Mouse (Mus musculus) MEL-GATA-1-ER (cell line): Measurements from ENCODE around the gene Dgcr2.
A peak's percentile ranks its signal among the peaks of the same experiment; 100 is the strongest.

ENCODE experiments used
- DNase-seq: peaks from one replicate; pipeline ENCODE4 v3.0.0-alpha.2; 2012; ENCODE audit warnings: low read depth; ENCODE audit errors: extremely low read depth

The Dgcr2 gene

GRCm38 (mm10) chr16:17809125-17809524, 89.2 kb downstream of the Dgcr2 start:
- DNase-seq: no peak

- DNase-seq: peak; percentile 79
Measured at GRCm38 (mm10) chr16:17807192-17808009, 91.0 kb downstream of the Dgcr2 start.

GRCm38 (mm10) chr16:17806581-17807191, 91.7 kb downstream of the Dgcr2 start:
- no peak for DNase-seq

GRCm38 (mm10) chr16:17804982-17805381, 93.4 kb downstream of the Dgcr2 start:
- no peak for DNase-seq

GRCm38 (mm10) chr16:17804449-17804912, 93.9 kb downstream of the Dgcr2 start:
- peak; percentile 64 for DNase-seq

GRCm38 (mm10) chr16:17803675-17804448, 94.5 kb downstream of the Dgcr2 start:
- no peak for DNase-seq

GRCm38 (mm10) chr16:17802839-17803674, 95.3 kb downstream of the Dgcr2 start:
- no peak for DNase-seq

- no peak for DNase-seq
Measured at GRCm38 (mm10) chr16:17802456-17802838, 95.9 kb downstream of the Dgcr2 start.

GRCm38 (mm10) chr16:17801777-17802455, 96.4 kb downstream of the Dgcr2 start:
- no peak for DNase-seq

GRCm38 (mm10) chr16:17799584-17799983, 98.8 kb downstream of the Dgcr2 start:
- DNase-seq: no peak

- no peak for DNase-seq
Measured at GRCm38 (mm10) chr16:17798321-17799180, 99.8 kb downstream of the Dgcr2 start.

GRCm38 (mm10) chr16:17797812-17798311, 100.5 kb downstream of the Dgcr2 start:
- no peak for DNase-seq

GRCm38 (mm10) chr16:17796971-17797811, 101.2 kb downstream of the Dgcr2 start, which contains the start of gene Scarf2:
Gene Scarf2, plus strand, starts transcription at chr16:17797282.
- DNase-seq: no peak

GRCm38 (mm10) chr16:17796519-17796918, 101.8 kb downstream of the Dgcr2 start:
- no peak for DNase-seq

GRCm38 (mm10) chr16:17795643-17796042, 102.7 kb downstream of the Dgcr2 start:
- no peak for DNase-seq

- no peak for DNase-seq
Measured at GRCm38 (mm10) chr16:17794047-17794446, 104.3 kb downstream of the Dgcr2 start.

- DNase-seq: no peak
Measured at GRCm38 (mm10) chr16:17792728-17793127, 105.6 kb downstream of the Dgcr2 start.
